Comparison of ENCODE assay signal across 11 mouse cellular contexts in genomic region chr4:55843727-55844401, GRCm38 (mm10).
DNase-seq lines count a peak whose midpoint lies in the region; ATAC-seq lines count a peak whose summit lies in the region.
"Had no signal": no experiment of that assay in that cellular context is flagged by ENCODE, and none has a peak within 500 bp of the region (broad histone marks: within the 10 kb centered on the region; RNA-seq: fewer than 3 reads in every experiment).

No protein-coding gene starts in this region.

- H3K4me2 ChIP-seq in heart, embryonic 11.5 days: no peak overlapping the region
- H3K4me2 ChIP-seq in lung, embryonic 15.5 days: no peak overlapping the region
- H3K4me2 ChIP-seq in midbrain, embryonic 14.5 days (ENCODE audit: low read length): no peak overlapping the region
- H3K4me2 ChIP-seq: heart, embryonic 15.5 days had no signal

- no peak for ATAC-seq in heart, embryonic 11.5 days (replicated peaks; ENCODE audit: insufficient number of reproducible peaks, low FRiP score, low TSS enrichment)
- peak; percentile 89 for ATAC-seq in lung, embryonic 15.5 days (ENCODE audit: borderline replicate concordance, extremely low read depth, low FRiP score, low TSS enrichment)
- ATAC-seq in midbrain, embryonic 14.5 days (ENCODE audit: low FRiP score, low TSS enrichment): no peak

- no peaks in the 10 kb centered on the region for H3K36me3 ChIP-seq in heart, embryonic 11.5 days (ENCODE audit: control insufficient read depth, insufficient read depth, low read length)
- no peaks in the 10 kb centered on the region for H3K36me3 ChIP-seq in lung, embryonic 15.5 days
- H3K36me3 ChIP-seq in midbrain, embryonic 14.5 days (ENCODE audit: control insufficient read depth, insufficient read depth, low read length): no peaks in the 10 kb centered on the region
- H3K36me3 ChIP-seq: heart, embryonic 15.5 days had no signal

- H3K27me3 ChIP-seq in heart, embryonic 11.5 days (ENCODE audit: control insufficient read depth, insufficient read depth, low read length): no peaks in the 10 kb centered on the region
- no peaks in the 10 kb centered on the region for H3K27me3 ChIP-seq in lung, embryonic 15.5 days
- H3K27me3 ChIP-seq in midbrain, embryonic 14.5 days (ENCODE audit: control insufficient read depth, insufficient read depth, low read length): no peaks in the 10 kb centered on the region
- H3K27me3 ChIP-seq: heart, embryonic 15.5 days had no signal

- H3K9ac ChIP-seq in heart, embryonic 11.5 days (ENCODE audit: low read depth, low read length): no peak overlapping the region
- H3K9ac ChIP-seq in lung, embryonic 15.5 days: no peak overlapping the region
- no peak overlapping the region for H3K9ac ChIP-seq in midbrain, embryonic 14.5 days (replicated peaks; ENCODE audit: low read length)
- H3K9ac ChIP-seq: heart, embryonic 15.5 days had no signal

- H3K9me3 ChIP-seq in heart, embryonic 11.5 days (replicated peaks; ENCODE audit: control insufficient read depth, low read length): no peaks in the 10 kb centered on the region
- no peaks in the 10 kb centered on the region for H3K9me3 ChIP-seq in lung, embryonic 15.5 days
- H3K9me3 ChIP-seq in midbrain, embryonic 14.5 days (ENCODE audit: control insufficient read depth, low read length): no peaks in the 10 kb centered on the region
- H3K9me3 ChIP-seq: heart, embryonic 15.5 days had no signal

- H3K4me1 ChIP-seq in heart, embryonic 11.5 days (ENCODE audit: control insufficient read depth, insufficient read depth, low read length): no peaks in the 10 kb centered on the region
- H3K4me1 ChIP-seq in lung, embryonic 15.5 days: peaks cover 12% of the 10 kb centered on the region; the same call in 1 of the 2 replicates
- H3K4me1 ChIP-seq in midbrain, embryonic 14.5 days (ENCODE audit: control insufficient read depth, insufficient read depth, low read length): no peaks in the 10 kb centered on the region
- H3K4me1 ChIP-seq: heart, embryonic 15.5 days had no signal

- WGBS in heart, embryonic 11.5 days (ENCODE audit: insufficient replicate concordance): 42% methylated on average over 12 of the region's 12 CpGs
- 37% methylated on average over 12 of the region's 12 CpGs for WGBS in lung, embryonic 15.5 days
- 71% methylated on average over 12 of the region's 12 CpGs for WGBS in midbrain, embryonic 14.5 days

- H3K4me3 ChIP-seq in heart, embryonic 11.5 days (ENCODE audit: low read depth, low read length): no peak overlapping the region
- H3K4me3 ChIP-seq in lung, embryonic 15.5 days: no peak overlapping the region
- H3K4me3 ChIP-seq in midbrain, embryonic 14.5 days (replicated peaks; ENCODE audit: low read depth, low read length): no peak overlapping the region
- H3K4me3 ChIP-seq: heart, embryonic 15.5 days had no signal

- no peak overlapping the region for H3K27ac ChIP-seq in heart, embryonic 11.5 days (ENCODE audit: low read depth, low read length)
- H3K27ac ChIP-seq in lung, embryonic 15.5 days: 0 out of 2 replicates have a peak overlapping the region, but pooled peaks have one; percentile 25
- H3K27ac ChIP-seq in midbrain, embryonic 14.5 days (replicated peaks; ENCODE audit: low read depth, low read length): no peak overlapping the region
- H3K27ac ChIP-seq: heart, embryonic 15.5 days had no signal

- DNase-seq in heart, adult 11 months: peak; percentile 93
- peak; percentile 50 for DNase-seq in urinary bladder, postnatal 14 days (ENCODE audit: low spot score)
- DNase-seq in urinary bladder, adult 2 months (ENCODE audit: low spot score): no peak
- DNase-seq in yolk sac, embryonic 10.5 days (ENCODE audit: low spot score): peak; percentile 13
- DNase-seq in frontal cortex, postnatal 14 days (ENCODE audit: low spot score in 2 of 2): no peak
- DNase-seq in midbrain, embryonic 14.5 days: no peak
- DNase-seq: B cell, adult 2 months; thymus, postnatal 14 days had no signal

Comparison
In these comparisons a context has a peak if more than half of its experiments do, and no peak if none do; other contexts are left out.
1. DNase-seq: peak in heart, adult 11 months (single experiment), urinary bladder, postnatal 14 days (single experiment) and yolk sac, embryonic 10.5 days (single experiment); none in urinary bladder, adult 2 months (single experiment), frontal cortex, postnatal 14 days (0 of 2) and midbrain, embryonic 14.5 days (single experiment).